Mouse (Mus musculus) gastrocnemius, postnatal 14 days (tissue): ENCODE measurements at regions not wholly inside any gene's neighbourhood (a gene's known extent, or its start where the extent isn't known, plus 50 kb on each side); places are given as distances from the start of the nearest gene placed in this dataset.
A peak's percentile ranks its signal among the peaks of the same experiment; 100 is the strongest.

Source experiments
- DNase-seq: peaks from one replicate; pipeline ENCODE4 v3.0.0; 2021; ENCODE audit warnings: mixed read lengths
- intact Hi-C: fragments of 180-260 bp; cut with DNase I; formaldehyde crosslinking; loops from one replicate; pipeline ENCODE4 v1.15.1; 2025; ENCODE audit warnings: low total_unique reads

- DNase-seq: no peak
- intact Hi-C loops: no loop called here
Measured at GRCm38 (mm10) chr15:10898715-10899486, 53.2 kb upstream of the C1qtnf3 start.

- no peak for DNase-seq
- intact Hi-C loops: no loop called here
Measured at GRCm38 (mm10) chr15:10899904-10900303, 52.2 kb upstream of the C1qtnf3 start.

DNA sequence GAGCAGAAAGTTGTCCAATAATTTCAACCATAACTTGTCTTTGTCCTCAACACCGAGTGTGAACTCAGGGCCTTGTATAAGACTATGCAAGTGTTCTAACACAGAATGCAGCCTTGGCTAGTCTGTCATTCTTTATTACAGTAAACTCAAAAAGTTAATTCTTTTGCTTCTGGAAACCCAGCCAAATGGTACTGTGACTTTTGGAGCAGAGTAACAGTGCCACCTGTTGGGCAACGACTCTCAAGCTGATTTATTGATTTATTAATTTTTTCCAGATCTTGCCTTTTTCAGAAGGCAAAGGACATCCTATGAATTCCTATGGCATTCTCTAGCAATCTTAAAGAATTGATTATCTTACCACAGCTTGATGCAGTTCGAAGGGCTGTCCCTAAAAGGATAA is 51.1 kb upstream of the C1qtnf3 start:
- peak; percentile 13 for DNase-seq
- intact Hi-C loops: no loop called here

- intact Hi-C loops: no loop called here
Measured at GRCm38 (mm10) chr15:10901745-10902262, 50.3 kb upstream of the C1qtnf3 start.

More at GRCm38 (mm10) chr15:10901745-10902262, 50.3 kb upstream of the C1qtnf3 start:
- DNase-seq: no peak
